Mouse (Mus musculus) T-helper 1 cell (primary cell): ENCODE data around the gene Gm572.

ENCODE experiments used
- in situ Hi-C: fragments of 300-600 bp; cut with MboI, MseI; formaldehyde crosslinking; loops from one replicate; pipeline ENCODE4 v1.15.1; 2025; ENCODE audit warnings: high pct_unique_total_duplicates

Gene Gm572

DNA sequence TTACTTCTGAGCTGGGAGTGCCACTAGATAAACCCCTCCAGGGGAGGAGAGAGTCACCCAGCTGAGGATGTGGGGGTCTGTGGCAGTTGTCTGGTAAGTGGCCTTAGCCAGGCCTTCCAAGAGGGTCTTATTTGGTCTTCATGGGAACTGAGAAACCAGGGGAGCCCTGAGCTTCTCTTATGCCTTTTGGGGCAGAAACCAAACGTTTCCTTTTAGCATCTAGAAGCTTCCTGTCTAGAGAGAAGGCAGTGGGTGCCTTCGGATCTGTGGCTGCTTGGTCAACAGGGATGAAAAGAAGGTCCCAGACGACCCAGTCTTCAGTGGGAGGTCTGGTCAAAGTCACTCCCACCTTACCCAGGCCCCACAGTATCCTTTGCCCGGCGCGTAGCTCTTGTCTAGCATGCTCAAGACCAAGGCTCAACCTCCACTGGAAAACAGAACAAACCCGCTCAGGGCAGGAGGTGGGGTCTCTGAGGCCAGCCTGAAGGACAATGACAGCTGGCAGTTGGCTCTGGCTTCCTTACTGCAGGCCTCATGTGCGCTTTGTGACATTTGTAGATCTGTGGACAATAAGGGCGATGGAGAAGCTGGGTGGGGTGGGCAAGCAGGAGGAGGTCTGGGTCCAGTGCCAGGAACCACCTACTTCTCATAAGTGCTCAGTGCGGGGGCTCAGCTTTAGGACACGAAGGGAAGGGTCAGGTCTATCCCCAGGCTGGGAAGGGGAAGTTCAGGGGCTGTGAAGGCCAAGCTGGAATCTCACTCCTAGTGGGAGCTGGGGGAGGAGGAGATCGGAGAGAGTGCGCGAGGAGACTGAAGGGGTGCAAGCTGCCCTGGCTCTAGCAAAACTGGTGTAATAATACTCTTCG, at the start of gene Gm572:
Gm572 (plus strand) TSS at position 27 of the 866 bp plus-strand sequence.
- in situ Hi-C loops, result loop anchor here (10.0 kb wide), 1 partner anchor 1881 kb away; no protein-coding TSS in a partner anchor

DNA sequence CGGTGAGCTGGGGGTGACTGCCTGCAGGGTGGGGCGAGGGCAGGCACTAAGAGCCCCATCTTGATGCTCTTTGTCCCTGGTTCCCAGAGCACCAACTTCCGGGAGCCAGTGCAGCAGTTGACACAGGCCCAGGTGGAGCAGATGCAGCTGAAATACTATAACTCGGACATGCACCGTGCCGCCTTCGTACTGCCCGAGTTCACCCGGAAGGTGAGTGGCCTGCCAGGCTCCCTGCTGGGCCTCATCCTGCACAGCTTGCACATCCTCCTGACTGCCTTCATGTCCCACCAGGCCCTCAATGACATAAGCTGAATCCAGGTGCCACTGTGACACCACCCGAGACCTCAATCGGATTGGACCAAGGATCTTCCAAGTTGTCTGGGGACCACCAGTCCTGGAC, 49.1 kb upstream of the Gm572 start:
- in situ Hi-C loops, result no loop called here

DNA sequence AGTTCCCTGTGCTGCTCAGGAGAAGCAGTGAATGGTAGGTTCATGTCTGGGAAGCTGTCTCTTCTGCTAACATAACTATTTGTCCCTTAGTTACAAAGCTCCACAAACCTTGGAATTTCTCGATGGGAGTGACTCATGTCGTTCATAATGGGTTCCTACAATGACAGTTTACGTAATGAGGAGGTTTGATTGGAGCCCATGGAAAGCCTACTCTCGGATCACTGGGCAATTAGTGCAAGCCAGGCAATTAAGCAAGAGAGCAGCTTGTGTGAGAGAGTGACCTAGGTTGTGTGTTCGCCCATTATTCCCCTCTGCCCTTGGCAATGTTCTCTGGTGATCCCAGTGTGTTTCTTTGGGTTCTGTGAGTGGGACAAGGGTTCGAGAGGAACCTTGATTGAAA, 47.2 kb upstream of the Gm572 start:
- in situ Hi-C loops, result no loop called here

DNA sequence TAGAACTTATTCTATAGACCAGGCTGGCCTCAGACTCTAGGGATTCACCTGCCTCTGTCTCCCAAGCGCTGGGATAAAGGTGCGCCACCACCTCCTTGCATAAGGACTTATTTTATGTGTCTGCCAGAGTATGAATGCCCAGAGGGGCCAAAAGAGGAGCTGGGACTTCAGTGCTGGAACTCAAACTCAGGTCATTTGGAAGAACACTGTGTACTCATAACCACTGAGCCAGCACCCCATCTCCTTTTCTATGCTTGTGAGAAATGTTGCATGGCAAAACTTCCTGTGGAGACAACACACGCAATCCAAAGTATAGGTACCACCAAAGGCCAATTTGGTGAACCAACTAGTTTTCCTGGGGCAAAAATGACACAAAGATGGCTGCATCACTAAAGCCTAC, 46.4 kb upstream of the Gm572 start:
- in situ Hi-C loops, result no loop called here

DNA sequence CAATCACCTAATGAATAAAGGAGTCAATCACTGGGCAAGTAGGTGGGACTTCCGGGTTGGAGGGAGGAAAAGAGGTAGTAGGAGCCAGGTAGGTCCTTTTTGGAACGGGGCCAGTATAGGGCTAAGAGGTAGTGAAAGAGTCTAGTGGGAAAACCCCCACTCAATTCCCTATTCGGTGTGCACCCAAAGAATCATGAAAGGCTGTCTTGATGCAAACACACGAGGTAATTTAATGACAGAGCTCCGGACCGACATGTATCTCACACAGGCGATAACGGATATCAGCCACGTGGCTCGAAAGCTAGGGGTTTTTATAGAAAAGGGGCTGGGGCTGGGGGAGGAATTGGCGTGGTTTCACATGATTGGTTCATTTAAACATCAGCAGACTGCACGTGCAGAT, 44.3 kb upstream of the Gm572 start:
- in situ Hi-C loops, result no loop called here

GRCm38 (mm10) chr4:148600316-148600715, 42.8 kb upstream of the Gm572 start:
- in situ Hi-C loops, result loop anchor here (25.0 kb wide), 1 partner anchor 438 kb away; the partner anchor contains the start of genes Fbxo2, Fbxo44 and Fbxo6

DNA sequence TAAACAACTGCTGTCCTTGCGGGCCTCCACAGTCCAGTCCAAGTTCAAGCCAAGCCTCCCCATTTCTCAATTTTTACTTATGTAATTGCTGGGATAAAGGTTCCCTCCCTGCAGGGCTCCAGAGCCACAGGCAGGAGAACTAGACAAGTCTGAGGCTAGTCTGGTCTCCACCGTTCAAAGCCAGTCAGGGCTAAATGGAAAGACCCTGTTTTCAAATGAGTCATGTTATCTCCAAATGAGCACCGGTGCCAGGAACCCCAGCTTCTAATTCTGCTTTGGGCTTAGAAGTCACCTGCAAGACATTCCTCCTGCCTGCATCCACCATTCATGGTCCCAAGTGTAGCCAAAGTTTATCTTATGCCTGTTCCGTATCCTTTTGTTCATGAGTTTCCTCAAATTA, 41.2 kb upstream of the Gm572 start:
- in situ Hi-C loops, result loop anchor here (25.0 kb wide), 1 partner anchor 440 kb away; the partner anchor contains the start of genes Fbxo2, Fbxo44 and Fbxo6

GRCm38 (mm10) chr4:148602357-148603120, 40.6 kb upstream of the Gm572 start, which contains the start of gene Masp2:
TSS of gene Masp2 (plus strand) at chr4:148602554.
- in situ Hi-C loops, result loop anchor here (25.0 kb wide), 1 partner anchor 440 kb away; the partner anchor contains the start of genes Fbxo2, Fbxo44 and Fbxo6

DNA sequence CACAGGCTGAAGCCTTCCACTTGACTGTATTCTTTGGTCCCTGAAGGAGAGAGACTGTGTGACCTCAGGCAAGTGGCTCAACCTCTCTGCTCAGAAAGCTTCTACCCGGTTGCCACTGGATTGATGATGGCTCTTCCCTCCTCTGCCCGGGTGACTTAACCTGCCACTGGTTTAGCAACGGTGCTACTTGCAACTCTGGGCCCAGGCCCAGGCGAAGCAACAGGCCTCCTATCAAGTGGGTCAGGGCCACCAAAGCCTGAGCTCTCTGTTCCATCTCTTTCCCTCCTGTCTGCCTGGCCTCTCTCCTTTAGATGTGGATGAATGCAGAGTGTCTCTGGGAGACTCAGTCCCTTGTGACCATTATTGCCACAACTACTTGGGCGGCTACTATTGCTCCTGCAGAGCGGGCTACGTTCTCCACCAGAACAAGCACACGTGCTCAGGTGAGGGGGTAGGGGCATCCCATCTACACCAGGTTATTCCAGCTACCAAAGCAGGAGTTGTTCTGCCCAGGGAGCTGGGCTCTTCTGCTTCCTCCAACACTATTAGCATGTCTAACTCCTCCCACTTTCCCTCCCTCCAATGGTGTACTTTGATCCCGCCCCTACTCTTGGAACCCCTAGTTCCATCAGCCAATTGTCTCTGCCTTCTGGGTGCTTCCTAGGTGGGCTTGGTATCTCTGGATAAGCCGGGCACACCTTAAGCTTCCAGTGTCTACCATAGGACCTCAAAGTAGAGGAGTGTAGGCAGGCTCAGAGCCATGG, 39.6 kb upstream of the Gm572 start:
- in situ Hi-C loops, result loop anchor here (25.0 kb wide), 1 partner anchor 441 kb away; the partner anchor contains the start of genes Fbxo2, Fbxo44 and Fbxo6

DNA sequence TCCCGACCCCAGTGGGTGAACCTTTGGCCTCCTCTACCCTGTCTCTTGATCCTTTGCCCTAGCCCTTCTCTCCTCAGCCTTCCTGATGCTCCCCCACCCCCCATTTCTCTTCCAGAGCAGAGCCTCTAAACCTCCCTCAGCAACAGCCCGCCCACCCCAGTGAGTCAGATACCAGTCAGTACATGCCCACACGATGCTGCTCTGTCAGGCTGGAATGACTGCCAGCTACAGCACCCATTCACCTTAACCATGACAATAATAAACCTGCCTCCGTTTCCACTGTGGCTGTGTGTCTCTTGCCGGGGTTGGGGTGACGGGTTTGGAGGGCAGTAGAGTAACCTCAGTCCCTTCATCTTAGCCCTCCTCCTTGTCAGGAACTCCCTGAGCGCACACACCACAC, 39.0 kb upstream of the Gm572 start:
- in situ Hi-C loops, result loop anchor here (25.0 kb wide), 1 partner anchor 442 kb away; the partner anchor contains the start of genes Fbxo2, Fbxo44 and Fbxo6

DNA sequence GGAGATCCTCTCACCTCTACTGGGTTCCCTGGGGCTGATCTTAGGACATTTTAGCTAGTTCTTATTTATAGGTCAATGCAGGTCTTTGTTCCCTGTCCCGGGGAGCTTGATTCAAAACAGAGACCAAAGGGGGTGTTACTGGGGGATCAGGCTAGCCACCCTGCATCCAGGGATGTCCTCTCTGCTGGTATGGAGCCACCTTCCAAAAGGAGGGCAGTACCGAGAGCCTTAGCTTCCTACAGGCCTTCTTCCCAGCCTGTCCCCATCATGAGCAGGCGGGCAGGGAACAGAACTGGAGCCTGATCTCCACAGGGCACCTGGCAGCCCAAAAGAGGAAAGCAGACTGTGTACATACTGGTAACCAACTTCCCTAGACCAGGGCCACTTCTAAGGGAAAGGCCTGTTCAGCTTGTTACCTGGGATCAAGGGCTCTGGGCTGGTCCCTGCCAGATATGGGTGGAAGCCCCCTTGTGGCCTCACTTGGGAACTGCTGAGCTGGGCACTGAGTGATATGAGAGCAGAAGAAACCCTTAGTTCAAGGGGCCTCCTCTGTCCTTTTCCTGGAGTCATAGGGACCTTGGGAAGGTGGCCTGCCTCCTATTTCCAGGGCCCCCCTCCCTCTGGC, 38.5 kb upstream of the Gm572 start:
- in situ Hi-C loops, result loop anchor here (25.0 kb wide), 1 partner anchor 442 kb away; the partner anchor contains the start of genes Fbxo2, Fbxo44 and Fbxo6

DNA sequence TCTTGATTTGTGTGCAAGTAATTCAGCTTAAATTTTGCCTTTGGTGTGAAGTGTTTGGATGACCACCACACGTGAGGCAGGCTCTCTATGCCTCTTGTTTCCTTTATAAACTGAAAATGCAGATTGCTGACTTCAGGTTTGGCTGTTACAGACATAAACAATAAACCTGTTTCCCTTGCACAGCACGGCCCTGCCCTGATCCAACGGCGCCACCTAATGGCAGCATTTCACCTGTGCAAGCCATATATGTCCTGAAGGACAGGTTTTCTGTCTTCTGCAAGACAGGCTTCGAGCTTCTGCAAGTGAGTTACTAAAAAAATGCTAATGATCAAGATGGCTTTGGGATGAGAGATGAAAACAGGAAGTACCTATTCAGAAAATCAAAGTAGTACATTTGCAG, 35.4 kb upstream of the Gm572 start:
- in situ Hi-C loops, result loop anchor here (25.0 kb wide), 1 partner anchor 445 kb away; the partner anchor contains the start of genes Fbxo2, Fbxo44 and Fbxo6

GRCm38 (mm10) chr4:148609805-148610204, 33.3 kb upstream of the Gm572 start:
- in situ Hi-C loops, result loop anchor here (25.0 kb wide), 1 partner anchor 448 kb away; the partner anchor contains the start of genes Fbxo2, Fbxo44 and Fbxo6

- in situ Hi-C loops, result loop anchor here (25.0 kb wide), 1 partner anchor 448 kb away; the partner anchor contains the start of genes Fbxo2, Fbxo44 and Fbxo6
Measured at GRCm38 (mm10) chr4:148610631-148611364, 32.3 kb upstream of the Gm572 start.

DNA sequence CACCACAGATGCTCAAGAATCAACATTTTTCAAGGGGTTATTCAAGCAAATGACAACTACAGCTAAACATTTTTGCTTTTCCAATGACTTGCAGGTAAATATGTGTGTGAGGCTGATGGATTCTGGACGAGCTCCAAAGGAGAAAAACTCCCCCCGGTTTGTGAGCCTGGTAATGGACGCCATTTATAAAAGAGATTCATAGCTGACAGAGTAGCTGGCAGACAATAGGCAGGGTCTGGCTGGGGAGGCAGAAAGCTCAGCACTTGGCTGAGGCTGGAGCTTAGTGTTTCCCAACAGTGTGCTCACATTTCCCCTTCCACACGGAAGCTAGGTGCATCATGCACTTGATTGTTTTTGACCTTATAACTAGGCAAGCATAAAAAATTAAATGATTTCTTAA, 30.6 kb upstream of the Gm572 start:
- in situ Hi-C loops, result loop anchor here (25.0 kb wide), 1 partner anchor 450 kb away; the partner anchor contains the start of genes Fbxo2, Fbxo44 and Fbxo6

DNA sequence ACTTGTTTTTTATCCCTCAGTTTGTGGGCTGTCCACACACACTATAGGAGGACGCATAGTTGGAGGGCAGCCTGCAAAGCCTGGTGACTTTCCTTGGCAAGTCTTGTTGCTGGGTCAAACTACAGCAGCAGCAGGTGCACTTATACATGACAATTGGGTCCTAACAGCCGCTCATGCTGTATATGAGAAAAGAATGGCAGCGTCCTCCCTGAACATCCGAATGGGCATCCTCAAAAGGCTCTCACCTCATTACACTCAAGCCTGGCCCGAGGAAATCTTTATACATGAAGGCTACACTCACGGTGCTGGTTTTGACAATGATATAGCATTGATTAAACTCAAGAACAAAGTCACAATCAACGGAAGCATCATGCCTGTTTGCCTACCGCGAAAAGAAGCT, 29.4 kb upstream of the Gm572 start:
- in situ Hi-C loops, result loop anchor here (25.0 kb wide), 1 partner anchor 451 kb away; the partner anchor contains the start of genes Fbxo2, Fbxo44 and Fbxo6

DNA sequence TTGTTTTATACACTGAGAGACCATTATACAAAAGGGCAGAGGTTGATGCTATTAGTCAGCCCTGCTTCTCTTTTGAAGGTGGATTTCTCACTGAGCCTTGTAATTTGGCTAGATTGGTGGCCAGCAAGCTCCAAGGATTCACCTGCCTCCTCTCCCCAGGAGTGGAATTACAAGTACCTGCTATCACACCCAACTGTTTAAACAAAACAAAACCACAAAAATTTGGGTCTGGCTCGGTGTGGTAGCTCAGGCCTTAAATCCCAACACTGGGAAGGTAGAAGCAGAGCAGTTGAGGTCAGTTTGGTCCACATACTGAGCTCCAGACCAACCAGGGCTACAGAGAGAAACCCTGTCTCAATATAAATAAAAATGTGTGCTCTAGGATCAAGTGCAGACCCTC, 23.3 kb upstream of the Gm572 start:
- in situ Hi-C loops, result loop anchor here (25.0 kb wide), 1 partner anchor 458 kb away; the partner anchor contains the start of genes Fbxo2, Fbxo44 and Fbxo6

GRCm38 (mm10) chr4:148620718-148621117, 22.4 kb upstream of the Gm572 start:
- in situ Hi-C loops, result loop anchor here (25.0 kb wide), 1 partner anchor 458 kb away; the partner anchor contains the start of genes Fbxo2, Fbxo44 and Fbxo6

- in situ Hi-C loops, result loop anchor here (25.0 kb wide), 1 partner anchor 460 kb away; the partner anchor contains the start of genes Fbxo2, Fbxo44 and Fbxo6
Measured at GRCm38 (mm10) chr4:148622485-148622884, 20.6 kb upstream of the Gm572 start.
